Mouse (Mus musculus) thymus, postnatal 14 days (tissue): ENCODE results near the gene Prkag2.

ENCODE experiments used
- DNase-seq: peaks from one replicate; pipeline ENCODE4 v3.0.0; 2021

Prkag2 gene

DNA sequence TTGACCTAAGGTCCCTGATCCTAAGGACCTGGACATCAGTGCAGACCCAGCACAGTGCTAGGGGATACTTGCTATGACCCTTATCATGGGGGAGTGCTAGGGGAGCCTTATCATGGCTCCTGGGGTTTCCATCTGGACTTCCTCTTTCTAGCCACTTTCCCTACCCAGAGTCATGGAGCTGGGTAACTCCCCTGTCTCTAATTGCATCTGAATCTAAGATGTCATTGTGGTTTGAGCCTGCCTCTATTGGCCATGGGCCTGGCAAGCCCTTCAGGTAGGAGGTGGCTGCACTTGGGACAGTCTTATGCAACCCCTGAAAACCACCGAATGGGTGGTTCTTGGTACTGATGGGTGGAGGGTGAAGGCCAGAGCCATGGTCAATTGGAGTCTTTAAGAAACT lies 58.5 kb downstream of the Prkag2 start:
- no peak for DNase-seq

DNA sequence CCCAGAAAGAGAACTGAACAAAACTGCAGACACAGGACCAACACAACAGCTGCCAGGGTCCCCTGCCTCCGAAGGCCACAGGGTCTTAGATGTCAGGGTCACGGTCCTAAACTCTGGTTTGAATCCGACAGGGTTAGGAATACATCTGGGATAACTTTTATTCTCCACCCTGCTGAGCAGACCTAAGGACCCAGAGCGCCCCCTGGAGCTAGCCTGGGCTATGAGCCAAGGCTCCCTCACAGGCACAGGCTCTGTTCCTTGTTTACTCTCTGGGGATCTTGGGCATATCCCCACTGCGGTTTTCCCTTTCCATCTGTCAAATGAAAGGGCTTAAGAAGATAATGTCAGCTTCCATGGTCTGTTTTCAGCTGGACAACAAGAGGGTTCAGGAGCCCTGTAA lies 59.1 kb downstream of the Prkag2 start:
- peak; percentile 23 for DNase-seq

DNA sequence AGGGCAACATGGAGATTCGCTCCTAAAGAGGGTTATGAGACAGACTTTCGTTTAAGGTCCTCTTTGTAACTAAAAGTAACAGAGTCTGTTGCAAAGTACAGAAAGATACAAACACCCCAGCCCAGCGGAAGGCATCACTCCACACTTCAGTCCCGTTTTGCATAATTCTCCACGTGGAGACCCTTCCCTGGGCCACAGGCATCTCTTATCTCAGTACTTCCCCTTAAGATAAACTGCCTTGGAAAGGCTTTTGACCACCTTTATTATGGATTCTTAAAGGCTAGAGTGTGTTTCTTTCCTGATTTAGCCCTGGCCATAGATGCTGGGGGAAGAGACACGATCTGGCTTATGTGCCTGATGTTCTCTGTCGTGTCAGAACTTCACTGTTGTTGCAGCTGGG lies 59.5 kb downstream of the Prkag2 start:
- DNase-seq = no peak

DNA sequence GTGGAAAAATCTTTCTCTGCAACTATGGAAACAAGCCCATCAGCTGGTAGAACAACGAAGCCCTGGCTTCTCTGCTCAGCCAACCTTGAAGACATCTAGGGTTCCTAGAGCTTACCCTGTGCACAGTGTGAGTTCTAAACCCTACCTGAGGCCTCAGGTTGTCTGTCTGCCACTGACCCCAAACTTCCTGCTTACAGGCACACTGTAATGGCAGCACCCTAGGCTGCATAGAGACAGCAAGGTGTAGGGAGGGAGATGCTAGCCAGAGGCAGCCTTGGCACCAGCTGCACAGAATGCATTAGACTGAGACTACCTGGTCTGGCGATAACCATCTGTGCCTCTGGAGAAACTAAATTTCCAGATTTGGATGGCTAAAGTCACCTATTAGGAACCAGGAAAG lies 61.6 kb downstream of the Prkag2 start:
- DNase-seq = no peak

DNA sequence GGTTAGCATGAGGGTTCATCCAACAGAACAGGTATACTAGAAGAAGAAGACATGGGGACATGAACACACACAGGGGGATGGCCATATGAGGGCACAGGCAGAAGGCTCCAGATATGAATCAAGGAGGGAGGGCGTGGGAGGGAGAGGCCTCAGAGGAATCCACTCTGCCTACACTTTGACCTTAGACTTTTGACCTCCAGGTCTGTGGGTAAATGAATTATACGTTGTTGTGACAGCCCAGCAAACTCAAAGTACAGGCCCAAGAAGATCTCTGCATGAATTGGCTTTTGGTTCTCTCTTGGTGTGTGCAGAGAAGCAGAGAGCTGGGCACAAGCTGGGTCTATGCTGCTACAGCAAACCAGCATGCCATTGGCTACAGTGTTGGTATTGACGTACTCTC lies 65.1 kb downstream of the Prkag2 start:
- DNase-seq = no peak

DNA sequence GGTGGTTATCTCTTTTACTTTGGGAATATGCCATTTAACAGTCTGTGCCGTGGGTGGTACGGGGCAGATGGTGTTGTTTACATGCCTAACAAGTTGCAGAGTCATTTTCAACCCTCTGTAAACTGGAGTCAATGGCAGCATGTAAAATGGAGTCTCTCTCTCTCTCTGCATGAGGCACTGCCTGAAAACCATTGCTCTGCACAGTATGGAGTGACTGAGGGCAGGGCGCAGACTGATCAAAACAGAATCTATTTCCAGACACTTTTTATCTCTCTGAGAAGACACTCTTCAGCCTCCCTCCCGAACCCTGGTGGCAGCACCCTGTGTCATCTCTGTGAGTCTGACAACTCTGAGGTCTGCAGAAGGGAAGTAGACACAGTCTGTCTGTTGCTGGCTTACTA lies 69.0 kb downstream of the Prkag2 start:
- no peak for DNase-seq

DNA sequence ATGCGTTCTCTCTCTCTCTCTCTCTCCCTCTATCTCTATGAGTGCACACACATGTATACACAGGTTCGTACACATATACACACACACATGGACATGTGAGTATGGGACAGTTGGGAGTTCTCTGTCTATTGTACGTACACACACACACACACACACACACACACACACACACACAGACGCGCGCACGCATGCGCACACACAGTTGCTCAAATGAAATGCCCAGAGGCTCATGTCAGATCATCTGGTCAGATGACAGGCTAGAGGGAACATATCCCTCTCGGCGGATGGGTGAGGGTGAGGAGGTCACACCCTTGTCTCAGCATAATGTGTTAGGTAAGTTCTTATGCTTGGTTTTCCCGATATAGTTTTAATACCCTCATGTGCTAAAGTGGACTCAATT lies 69.4 kb downstream of the Prkag2 start:
- no peak for DNase-seq

DNA sequence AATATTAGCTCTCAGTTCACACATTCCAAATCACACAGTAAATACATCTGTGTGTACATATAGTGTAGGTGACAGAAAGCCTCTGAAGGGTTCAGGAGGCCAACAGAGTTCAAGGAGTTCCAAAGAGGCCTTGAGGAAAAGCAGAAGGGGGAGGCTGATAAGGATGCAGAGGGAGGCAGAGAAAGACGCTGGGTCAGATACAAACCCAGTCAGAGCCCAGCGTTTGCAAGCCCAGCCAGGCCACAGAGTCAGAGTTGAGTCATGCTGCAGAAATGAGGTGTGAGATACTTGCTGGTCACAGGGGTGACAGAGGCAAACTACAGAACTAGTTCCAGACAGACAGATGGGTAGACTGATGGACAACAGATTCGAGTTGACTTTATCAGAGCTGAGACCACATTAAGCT lies 70.2 kb downstream of the Prkag2 start:
- DNase-seq = no peak

DNA sequence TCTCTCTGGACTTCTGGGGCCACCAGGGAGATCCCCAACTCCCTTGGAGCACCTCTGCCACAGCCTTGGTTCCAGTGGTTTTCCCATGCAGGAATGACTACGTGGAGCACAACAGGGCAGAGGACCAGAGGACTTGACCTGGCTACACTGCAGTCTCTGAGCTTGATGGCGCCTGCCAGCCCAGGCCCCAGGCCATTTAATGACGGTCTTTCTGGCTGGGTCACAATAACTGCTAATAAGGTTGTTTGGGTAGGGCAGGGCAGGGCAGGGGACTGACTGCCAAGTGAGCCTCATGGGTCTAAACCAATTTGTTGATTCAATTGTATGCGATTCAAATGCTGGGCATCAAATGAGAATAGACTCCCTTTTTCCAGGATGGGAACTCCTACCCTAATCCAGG lies 72.8 kb downstream of the Prkag2 start:
- DNase-seq = no peak

DNA sequence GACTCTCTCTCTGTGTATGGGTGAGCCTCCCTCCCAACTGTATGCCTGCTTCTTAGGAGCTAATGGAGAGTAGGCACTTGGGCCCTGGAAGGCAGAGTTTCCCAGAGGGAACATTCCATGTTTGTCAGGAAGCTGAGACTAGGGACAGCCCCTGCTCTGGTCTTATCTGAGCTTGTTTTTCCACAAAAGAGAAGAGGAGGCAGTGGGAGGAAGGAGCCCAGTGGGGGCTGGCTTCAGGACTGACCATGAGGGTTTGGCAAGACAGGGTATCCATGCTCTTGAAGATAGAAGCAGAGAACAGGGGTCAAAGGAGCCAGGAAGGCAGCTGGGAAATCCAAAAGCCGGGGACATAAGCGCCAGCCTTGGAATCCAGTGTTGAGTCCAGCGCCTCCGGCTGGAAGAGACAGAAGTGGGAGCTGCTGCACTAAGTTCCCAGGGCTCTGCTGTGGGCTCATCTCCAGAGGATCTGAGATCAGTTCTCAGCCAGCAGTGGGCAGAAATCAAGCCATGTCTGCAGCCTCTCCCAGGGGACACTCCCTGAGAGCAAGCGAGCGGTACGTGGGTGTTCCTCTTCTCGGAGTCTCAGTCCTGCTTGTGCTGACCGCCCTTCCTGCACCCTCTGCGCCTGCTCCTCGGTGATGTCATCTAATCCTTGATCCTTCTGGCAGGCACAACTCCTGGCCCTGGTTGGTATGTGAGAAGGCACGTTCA lies 75.0 kb downstream of the Prkag2 start:
- DNase-seq = no peak

DNA sequence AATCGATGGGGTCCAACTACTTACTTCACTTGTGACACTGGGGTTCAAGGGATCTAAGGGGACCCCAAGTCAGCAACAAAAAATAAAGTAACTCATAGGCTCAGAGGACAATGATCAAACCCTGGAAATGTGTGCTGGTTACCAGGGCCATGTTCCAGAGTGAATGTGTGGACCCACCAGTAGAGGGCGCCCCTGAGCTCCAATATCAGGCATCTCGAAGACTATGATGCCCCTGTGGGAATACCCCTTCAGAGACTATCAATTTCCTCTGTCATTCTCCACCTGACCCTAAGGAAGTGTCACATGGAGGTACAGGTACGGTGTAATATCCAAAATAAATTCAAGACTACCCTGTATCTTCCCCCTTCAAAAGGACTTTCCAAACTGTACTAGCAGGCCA lies 77.5 kb downstream of the Prkag2 start:
- DNase-seq = peak; percentile 63

DNA sequence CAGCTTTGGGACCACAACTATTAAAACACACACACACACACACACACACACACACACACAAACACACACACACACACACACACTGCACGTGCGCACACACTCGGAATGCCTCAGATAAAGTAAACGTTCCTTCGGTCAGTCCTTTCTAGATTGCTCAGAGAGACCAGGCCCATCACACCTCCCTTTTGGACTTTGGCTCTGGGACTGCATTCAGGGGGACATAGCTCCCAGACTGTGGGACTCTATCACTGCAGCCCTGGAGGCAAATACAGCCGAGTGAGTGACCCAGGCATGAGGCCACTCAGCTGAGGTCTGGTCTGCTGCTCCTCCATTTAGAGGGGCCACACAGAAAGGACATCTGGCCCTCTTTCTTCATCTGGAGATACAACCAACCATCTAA lies 81.2 kb downstream of the Prkag2 start:
- no peak for DNase-seq

DNA sequence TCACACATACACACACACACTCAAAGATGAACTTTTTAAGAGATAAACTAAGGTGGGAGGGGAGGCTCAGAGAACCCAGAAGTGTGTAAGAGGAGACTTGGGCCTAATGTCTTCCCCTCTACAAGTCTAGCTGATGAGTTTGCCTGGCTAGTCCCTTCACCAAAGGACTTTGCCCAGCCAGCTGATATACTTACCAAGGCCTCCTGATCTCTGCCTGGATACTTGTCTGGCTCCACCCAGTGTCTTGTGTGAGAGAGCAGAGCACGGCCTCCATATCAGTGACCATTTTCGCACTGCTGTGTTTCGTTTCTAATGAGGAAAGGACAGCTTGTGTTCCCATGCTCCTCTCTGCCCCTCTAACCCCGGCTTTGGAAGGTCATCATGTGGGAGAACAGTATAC lies 88.3 kb downstream of the Prkag2 start:
- DNase-seq = no peak

DNA sequence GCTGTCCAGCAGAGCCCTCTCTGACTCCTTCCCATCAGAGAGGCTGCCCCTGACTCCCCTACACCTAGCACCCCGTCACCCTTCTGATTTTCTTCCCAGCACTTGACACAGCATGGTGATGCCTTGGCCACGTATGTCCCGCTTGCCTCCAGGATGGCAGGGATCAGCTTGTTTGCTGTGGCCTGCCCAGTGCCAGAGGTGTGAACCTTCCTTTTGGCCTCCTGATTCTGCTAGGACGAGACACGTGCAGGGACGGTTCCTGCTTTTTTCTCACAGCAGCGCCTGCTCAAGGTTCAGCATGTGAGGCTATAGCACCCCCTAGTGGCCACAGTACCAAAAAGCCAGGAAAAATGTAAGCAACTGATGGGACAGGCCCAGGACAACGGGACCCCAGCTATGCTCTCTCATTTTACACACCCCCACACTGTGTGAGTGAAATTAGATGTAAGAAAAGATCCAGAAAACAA lies 89.4 kb downstream of the Prkag2 start:
- peak; percentile 88 for DNase-seq

DNA sequence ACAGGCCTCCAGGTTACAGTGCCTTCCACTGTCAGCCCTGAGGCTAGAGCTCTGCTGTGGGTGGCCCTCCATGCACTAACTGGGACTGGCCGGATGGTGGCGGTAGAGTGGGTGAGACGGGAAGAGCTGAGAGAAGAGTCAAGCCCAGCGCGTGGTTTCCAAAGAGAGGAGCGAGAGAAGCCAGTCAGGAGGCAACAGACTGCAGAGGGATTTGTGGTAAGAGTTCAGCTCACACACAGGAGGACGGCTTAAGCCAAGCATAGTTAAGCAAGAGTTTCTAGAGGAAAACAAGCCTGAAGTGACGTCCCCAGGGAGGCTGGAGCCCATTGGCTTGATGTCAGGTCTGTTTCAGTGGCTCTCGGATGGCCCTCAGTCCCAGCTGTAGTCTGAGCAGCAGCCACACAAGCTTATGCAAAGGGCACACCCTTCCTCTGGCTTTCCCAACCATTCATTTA lies 90.0 kb downstream of the Prkag2 start:
- peak; percentile 92 for DNase-seq

DNA sequence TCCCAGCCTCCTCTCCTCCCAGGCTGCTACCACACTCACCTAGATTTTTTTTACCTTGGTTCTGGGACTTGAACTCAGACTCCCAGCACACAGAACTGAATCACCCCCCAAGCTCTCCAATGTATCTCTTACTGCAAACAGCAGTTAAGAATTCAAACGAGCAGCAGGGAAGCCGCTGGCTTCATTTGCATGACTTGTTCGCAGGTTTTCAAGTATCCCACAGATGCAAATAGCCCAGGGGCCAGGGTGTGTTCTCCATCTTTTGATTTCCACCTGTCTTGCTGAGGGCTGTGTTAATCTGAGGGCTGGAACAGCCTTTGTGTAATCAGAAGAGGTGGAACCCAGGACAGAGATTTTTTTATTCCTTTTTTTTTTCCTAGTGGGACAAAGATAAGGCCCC lies 90.7 kb downstream of the Prkag2 start:
- DNase-seq = no peak

DNA sequence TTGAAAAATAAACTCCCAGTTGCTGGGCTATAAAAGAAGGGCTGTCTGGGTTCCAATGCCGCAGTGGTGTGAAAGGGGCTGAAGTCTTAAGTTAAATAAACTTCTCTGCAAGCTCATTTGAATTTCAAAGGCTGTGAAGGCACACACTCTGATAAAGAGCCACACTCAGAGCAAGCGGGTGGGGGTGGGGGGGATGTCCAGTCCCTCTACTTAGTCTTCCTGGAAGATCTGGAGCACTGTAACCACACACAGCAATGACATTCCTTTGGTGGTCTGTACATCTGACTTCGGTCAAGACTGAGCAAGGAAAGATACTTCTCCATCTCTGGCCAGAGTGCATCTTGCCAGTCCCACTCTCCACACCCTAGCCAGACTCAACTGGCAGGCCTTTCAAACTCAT lies 91.5 kb downstream of the Prkag2 start:
- DNase-seq = no peak

DNA sequence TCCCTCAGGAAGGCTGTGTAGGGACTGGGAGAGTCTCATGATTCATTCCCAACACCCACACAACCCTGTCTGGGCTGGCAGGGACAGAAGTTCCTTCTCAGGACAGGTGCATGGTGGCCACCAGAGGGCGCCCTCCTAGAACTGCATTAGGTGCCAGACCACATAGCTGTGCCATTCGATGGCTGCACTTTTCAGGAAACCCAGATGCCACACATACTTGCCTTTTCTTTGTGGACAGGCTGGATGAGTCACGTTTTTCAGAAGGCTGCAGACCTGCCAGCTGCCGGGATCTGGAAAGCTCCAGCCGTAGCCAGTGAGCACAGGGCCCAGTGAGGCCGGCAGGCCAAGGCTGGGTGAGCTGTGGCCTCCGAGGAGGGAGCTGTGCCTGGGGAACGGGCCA lies 93.6 kb downstream of the Prkag2 start:
- DNase-seq = peak; percentile 84

DNA sequence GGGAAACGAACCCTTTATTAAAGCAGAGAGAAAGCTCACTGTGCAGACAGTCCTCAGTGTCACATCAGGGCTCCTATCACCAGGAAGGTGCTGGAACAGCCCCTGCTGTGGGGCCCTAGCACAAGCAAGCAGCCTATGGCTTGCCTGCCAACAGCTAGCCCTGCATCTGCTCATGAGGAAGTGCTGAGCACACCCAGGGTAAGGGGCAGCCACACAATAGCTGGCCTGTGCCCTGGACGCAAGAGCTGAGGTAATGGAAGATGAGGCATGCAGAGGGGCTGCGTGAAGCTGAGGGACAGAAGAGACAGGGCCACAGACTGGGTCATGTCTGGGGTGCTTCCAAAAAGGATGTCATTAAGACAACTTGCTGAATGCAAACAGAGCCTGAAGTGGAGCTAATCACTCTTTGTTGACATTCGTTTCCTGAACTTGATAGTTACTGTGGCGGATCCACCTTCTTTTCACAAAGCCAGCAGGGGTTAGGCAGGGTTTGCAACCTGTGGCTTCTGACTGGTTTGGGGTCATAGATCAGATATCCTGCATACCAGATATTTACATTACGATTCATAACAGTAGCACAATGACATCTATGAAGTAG lies 94.8 kb downstream of the Prkag2 start:
- no peak for DNase-seq

DNA sequence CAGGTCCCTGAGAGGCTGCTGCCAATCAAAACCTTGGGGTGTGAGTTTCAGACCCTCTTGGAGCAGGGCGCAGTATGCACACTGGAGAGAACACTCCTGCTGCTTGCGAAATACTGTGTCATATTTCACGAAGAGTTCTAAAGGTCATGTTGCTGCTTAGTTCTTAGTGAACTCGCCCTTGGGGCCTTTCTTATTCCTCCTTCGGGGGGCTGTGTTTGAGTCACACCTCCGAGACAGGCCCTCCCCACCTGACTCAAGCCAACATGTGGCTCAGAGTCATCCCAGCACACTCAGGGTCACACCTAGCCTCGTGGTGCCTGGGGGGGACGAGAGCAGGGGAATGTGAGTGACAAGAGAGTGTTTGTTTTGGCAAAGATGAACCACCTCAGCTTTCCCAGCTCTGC lies 99.0 kb downstream of the Prkag2 start:
- no peak for DNase-seq

DNA sequence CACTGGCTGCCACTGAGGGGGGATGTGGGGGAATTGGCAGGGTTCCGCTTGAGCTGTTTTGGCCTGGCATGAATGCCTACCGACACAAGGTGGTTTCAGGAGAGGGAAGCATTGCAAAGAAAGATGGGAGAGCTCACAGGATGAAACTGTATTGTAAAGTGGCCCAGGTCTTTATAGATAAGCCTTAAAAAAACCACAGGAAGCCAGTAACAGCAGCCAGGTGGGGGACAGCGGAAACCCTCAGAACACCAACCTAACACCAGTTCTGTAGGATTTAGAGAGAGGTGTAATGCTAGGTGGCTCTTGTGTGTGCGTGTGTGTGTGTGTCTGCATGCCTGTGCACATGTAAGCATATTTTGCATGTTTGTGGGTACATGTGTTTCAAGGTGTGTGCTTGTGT lies 101.1 kb downstream of the Prkag2 start:
- DNase-seq = no peak

DNA sequence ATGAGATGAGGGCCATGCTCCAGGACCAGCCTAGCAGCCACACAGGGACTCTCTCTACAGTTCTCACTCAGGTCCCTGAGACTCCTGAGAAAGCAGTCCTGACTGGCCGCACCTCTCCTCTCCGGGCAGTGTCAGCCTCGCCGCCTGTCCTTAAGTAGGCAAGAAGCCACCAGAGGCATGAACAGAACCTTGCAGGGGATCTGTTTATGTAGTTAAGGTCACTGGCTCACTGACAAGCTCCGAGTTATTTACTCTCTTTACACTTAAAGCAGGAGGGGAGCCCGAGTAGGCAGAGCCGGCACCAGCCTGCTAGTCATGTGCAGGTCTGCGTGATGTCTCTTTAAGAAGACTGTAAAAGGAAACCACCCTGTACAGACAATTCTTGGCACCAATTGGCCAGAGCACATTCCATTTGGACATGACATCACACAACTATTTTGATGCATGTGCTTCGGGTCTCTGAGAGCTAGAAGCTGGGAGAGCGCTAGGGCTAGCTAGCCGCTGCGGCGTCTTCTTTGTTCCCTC lies 104.8 kb downstream of the Prkag2 start:
- no peak for DNase-seq

DNA sequence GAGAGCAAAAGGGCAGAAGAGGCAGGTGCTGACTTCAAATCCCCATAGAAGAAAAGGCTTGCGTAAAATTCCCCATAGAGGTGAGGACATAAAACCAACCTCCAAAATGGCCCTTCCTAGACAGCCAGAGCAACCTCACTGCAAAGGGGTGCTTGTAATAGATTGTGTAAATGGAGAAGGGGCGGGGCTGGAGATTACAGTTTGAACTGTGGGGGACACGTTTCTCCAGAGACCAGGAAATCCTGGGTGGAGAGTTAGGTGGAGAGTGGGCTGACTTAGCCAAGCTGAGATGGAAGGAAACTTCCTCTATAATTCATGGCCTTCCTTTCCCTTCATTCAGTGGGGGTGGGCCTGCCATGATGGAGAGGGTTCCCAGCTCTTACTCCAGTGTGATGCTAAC lies 107.3 kb downstream of the Prkag2 start:
- DNase-seq = no peak

DNA sequence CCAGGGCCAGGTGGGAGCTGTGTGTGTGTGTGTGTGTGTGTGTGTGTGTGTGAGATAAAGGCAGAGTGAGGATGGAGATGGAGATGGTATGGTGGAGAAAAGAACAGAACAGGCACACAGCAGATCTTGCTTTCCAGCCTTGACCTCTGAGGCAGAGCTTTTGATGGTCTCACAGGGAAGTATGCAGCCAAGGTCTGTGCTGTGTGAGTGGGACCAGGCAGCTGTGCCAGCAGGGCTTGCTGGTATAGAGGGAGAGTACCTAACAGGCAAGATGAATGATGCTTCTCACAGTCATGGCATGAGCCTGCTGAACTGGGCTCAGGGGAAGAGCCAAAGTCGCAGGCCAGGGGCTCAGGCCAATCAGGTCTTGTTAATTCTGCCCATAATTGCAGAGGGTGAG lies 108.9 kb downstream of the Prkag2 start:
- no peak for DNase-seq

DNA sequence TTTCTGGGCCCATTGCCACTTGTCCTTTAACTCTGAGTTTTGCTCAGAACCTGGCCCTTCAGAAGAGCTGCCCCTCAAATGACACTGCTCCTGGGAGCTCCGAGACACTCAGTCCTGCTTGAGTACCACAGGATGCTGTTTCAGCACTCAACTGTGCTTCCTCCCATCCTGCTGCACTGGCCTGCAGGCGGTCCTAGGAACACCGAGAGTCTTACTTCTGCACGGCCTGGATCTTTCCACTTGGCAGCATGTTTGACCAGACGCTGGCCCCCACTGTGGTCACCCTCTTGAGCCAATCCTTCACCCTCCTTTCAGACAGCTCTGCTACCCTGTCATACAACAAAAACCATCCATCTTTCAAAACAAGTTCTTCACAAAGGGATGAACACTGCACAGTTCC lies 110.0 kb downstream of the Prkag2 start:
- no peak for DNase-seq
